ENCODE assay signal across 10 mouse cellular contexts in the genomic region with DNA sequence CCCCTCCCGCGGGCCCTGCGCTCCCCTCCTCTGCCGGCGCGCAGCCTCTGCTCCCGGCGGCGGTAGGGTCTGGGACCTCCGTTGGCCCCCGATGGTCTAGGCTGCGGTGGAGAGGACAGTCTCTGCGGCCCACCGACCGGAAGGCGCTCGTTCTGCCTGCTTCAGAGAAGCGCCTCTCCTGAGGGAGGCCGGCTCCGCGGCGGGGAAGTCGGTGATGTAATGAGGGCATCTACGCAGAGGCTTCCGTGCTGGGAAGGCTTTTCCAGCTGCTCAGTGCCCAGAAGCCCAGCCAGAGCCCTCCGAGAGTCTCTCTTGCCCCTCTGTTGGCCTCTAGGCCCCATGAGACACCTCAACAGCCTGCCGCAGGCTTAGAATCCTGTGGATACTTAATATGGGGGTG.
DNase-seq lines count a peak whose midpoint lies in the region; ATAC-seq and TF ChIP-seq lines count a peak whose summit lies in the region.
"Had no signal": no experiment of that assay in that cellular context is flagged by ENCODE, and none has a peak within 500 bp of the region (broad histone marks: within the 10 kb centered on the region; RNA-seq: fewer than 3 reads in every experiment).

No protein-coding gene starts in this region.

- no peaks in the 10 kb centered on the region for H3K9me3 ChIP-seq in kidney, postnatal 0 days (replicated peaks; ENCODE audit: low read length)
- H3K9me3 ChIP-seq in embryonic facial prominence, embryonic 11.5 days (replicated peaks; ENCODE audit: control insufficient read depth, low read length) = no peaks in the 10 kb centered on the region
- H3K9me3 ChIP-seq in hindbrain, embryonic 13.5 days = no peaks in the 10 kb centered on the region

- no peak for TF ChIP-seq CTCF in kidney, postnatal 0 days (IDR thresholded peaks at IDR 0.05; ENCODE audit: low read depth)
- TF ChIP-seq CTCF in kidney, adult 2 months (conservative IDR thresholded peaks at IDR 0.05; ENCODE audit: insufficient read depth, insufficient read length, low read depth, low read length) = no peak
- no peak for TF ChIP-seq CTCF in heart, adult 2 months (IDR thresholded peaks at IDR 0.05)

- peak; percentile 2 for DNase-seq in kidney, postnatal 0 days (ENCODE audit: low spot score)
- no peak for DNase-seq in kidney, adult 2 months
- DNase-seq in embryonic facial prominence, embryonic 11.5 days (ENCODE audit: low spot score) = no peak
- peak; percentile 33 for DNase-seq in neural tube, embryonic 10.5 days (ENCODE audit: extremely low spot score, low spot score)
- no peak for DNase-seq in adrenal gland, adult 2 months
- no peak for DNase-seq in heart, adult 2 months
- DNase-seq: adrenal gland, postnatal 36 days; left cerebral cortex, postnatal 4 days had no signal

- H3K36me3 ChIP-seq in kidney, postnatal 0 days (ENCODE audit: insufficient read depth, low read length) = no peaks in the 10 kb centered on the region
- H3K36me3 ChIP-seq in kidney, adult 2 months (ENCODE audit: control insufficient read depth, insufficient read depth, low read length) = no peaks in the 10 kb centered on the region
- no peaks in the 10 kb centered on the region for H3K36me3 ChIP-seq in embryonic facial prominence, embryonic 11.5 days (replicated peaks; ENCODE audit: control insufficient read depth, insufficient read depth, low read depth, low read length)
- H3K36me3 ChIP-seq in hindbrain, embryonic 13.5 days = no peaks in the 10 kb centered on the region
- no peaks in the 10 kb centered on the region for H3K36me3 ChIP-seq in heart, adult 2 months (ENCODE audit: control insufficient read depth, insufficient read depth, low read length)

- TF ChIP-seq POLR2A in kidney, adult 2 months (IDR thresholded peaks at IDR 0.05; ENCODE audit: low read depth, low read length) = no peak
- TF ChIP-seq POLR2A in heart, adult 2 months (IDR thresholded peaks at IDR 0.05; ENCODE audit: insufficient read depth, low read depth, low read length) = no peak

- no peak overlapping the region for H3K27ac ChIP-seq in kidney, postnatal 0 days
- H3K27ac ChIP-seq in kidney, adult 2 months (ENCODE audit: insufficient read depth, low read depth, low read length) = no peak overlapping the region
- H3K27ac ChIP-seq in embryonic facial prominence, embryonic 11.5 days (replicated peaks; ENCODE audit: low read depth, low read length) = no peak overlapping the region
- H3K27ac ChIP-seq in hindbrain, embryonic 13.5 days = peak overlapping the region; percentile 71
- no peak overlapping the region for H3K27ac ChIP-seq in heart, adult 2 months

- H3K4me2 ChIP-seq in kidney, postnatal 0 days (ENCODE audit: low read length) = no peak overlapping the region
- H3K4me2 ChIP-seq in embryonic facial prominence, embryonic 11.5 days (ENCODE audit: low read depth, low read length) = peak overlapping the region; percentile 40
- H3K4me2 ChIP-seq in hindbrain, embryonic 13.5 days = peak overlapping the region; percentile 90

- under 1% methylated on average over 25 of the region's 27 CpGs for WGBS in kidney, postnatal 0 days
- WGBS in kidney, adult 2 months = 1% methylated on average over 24 of the region's 27 CpGs
- WGBS in embryonic facial prominence, embryonic 11.5 days = under 1% methylated on average over 27 of the region's 27 CpGs
- WGBS in hindbrain, embryonic 13.5 days = under 1% methylated on average over 25 of the region's 27 CpGs
- WGBS in heart, adult 2 months = 2% methylated on average over 27 of the region's 27 CpGs

- H3K27me3 ChIP-seq in kidney, postnatal 0 days (ENCODE audit: insufficient read depth, low read length) = peaks cover 44% of the 10 kb centered on the region
- H3K27me3 ChIP-seq in kidney, adult 2 months (replicated peaks; ENCODE audit: control insufficient read depth, insufficient read depth, low read length) = no peaks in the 10 kb centered on the region; the same call in 1 of the 2 replicates
- peaks cover 56% of the 10 kb centered on the region for H3K27me3 ChIP-seq in embryonic facial prominence, embryonic 11.5 days (ENCODE audit: control insufficient read depth, insufficient read depth, low read length)
- peaks cover 66% of the 10 kb centered on the region for H3K27me3 ChIP-seq in hindbrain, embryonic 13.5 days
- peaks cover 12% of the 10 kb centered on the region for H3K27me3 ChIP-seq in heart, adult 2 months (ENCODE audit: control insufficient read depth, insufficient read depth, low read length)

- no peak for TF ChIP-seq EP300 in heart, adult 2 months (IDR thresholded peaks at IDR 0.05; ENCODE audit: insufficient read depth, low read depth, low read length)

- intact Hi-C loops in heart, adult 2 months (cut with DNase I) = no loop called here

- H3K4me3 ChIP-seq in kidney, postnatal 0 days (replicated peaks; ENCODE audit: low read depth, low read length) = no peak overlapping the region
- H3K4me3 ChIP-seq in kidney, adult 2 months (ENCODE audit: insufficient read depth, low read depth, low read length) = no peak overlapping the region
- peak overlapping the region; percentile 21; the same call in 1 of the 2 replicates for H3K4me3 ChIP-seq in embryonic facial prominence, embryonic 11.5 days (ENCODE audit: low read depth, low read length)
- peak overlapping the region; percentile 53 for H3K4me3 ChIP-seq in hindbrain, embryonic 13.5 days
- H3K4me3 ChIP-seq in heart, adult 2 months = no peak overlapping the region

- H3K4me1 ChIP-seq in kidney, postnatal 0 days (replicated peaks; ENCODE audit: insufficient read depth, low read length) = no peaks in the 10 kb centered on the region
- no peaks in the 10 kb centered on the region for H3K4me1 ChIP-seq in kidney, adult 2 months (ENCODE audit: control insufficient read depth, insufficient read depth, low read length)
- H3K4me1 ChIP-seq in embryonic facial prominence, embryonic 11.5 days (ENCODE audit: control insufficient read depth, insufficient read depth, low read length) = 0 out of 2 replicates have a peak, but pooled peaks cover 6% of the 10 kb centered on the region
- peaks cover 70% of the 10 kb centered on the region for H3K4me1 ChIP-seq in hindbrain, embryonic 13.5 days (replicated peaks)
- H3K4me1 ChIP-seq in heart, adult 2 months (ENCODE audit: control insufficient read depth, insufficient read depth, low read length) = no peaks in the 10 kb centered on the region

- no peak for ATAC-seq in kidney, postnatal 0 days (replicated peaks; ENCODE audit: low FRiP score, low read depth)
- ATAC-seq in embryonic facial prominence, embryonic 11.5 days (replicated peaks; ENCODE audit: insufficient number of reproducible peaks, low FRiP score, low TSS enrichment, low read depth) = no peak
- no peak for ATAC-seq in hindbrain, embryonic 13.5 days (ENCODE audit: low FRiP score)
- no peak for ATAC-seq in activated CD4-positive, CD25-positive, alpha-beta regulatory T cell, adult 4 months

- H3K9ac ChIP-seq in kidney, postnatal 0 days (ENCODE audit: low read depth, low read length) = no peak overlapping the region
- no peak overlapping the region for H3K9ac ChIP-seq in embryonic facial prominence, embryonic 11.5 days (replicated peaks; ENCODE audit: low read length)
- H3K9ac ChIP-seq in hindbrain, embryonic 13.5 days = peak overlapping the region; percentile 82
- H3K9ac ChIP-seq in heart, adult 2 months (ENCODE audit: low read depth, low read length) = no peak overlapping the region

- H3K79me2 ChIP-seq in heart, adult 2 months (replicated peaks; ENCODE audit: control insufficient read depth, insufficient read depth, low read length) = no peaks in the 10 kb centered on the region

Comparison
In these comparisons a context has a peak if more than half of its experiments do, and no peak if none do; other contexts are left out.
1. DNase-seq: peak in kidney, postnatal 0 days (single experiment) and neural tube, embryonic 10.5 days (single experiment); none in kidney, adult 2 months (single experiment), embryonic facial prominence, embryonic 11.5 days (single experiment), adrenal gland, adult 2 months (single experiment) and heart, adult 2 months (0 of 2).
2. H3K4me3 ChIP-seq: peak in embryonic facial prominence, embryonic 11.5 days (single experiment) and hindbrain, embryonic 13.5 days (single experiment); none in kidney, postnatal 0 days (single experiment), kidney, adult 2 months (single experiment) and heart, adult 2 months (single experiment).